Mouse (Mus musculus) hindbrain, embryonic 14.5 days (tissue): ENCODE results near the gene Ier5l. TPM values are rescaled to one million over a fixed set of nuclear protein-coding genes. Genes with fewer than 3 reads are reported as not detected.

Source experiments
- ATAC-seq: fragments of 200-750 bp; cut with Nextera tagmentation; 2 replicates; pipeline ENCODE4 v1.8.0; 2017; ENCODE audit warnings: moderate number of reproducible peaks, mild to moderate bottlenecking, moderate TSS enrichment, moderate library complexity; ENCODE audit not compliant: low FRiP score
- DNase-seq: peaks from one replicate; pipeline ENCODE4 v3.0.0-alpha.2; 2015; ENCODE audit warnings: low spot score
- H3K27ac ChIP-seq: fragments of 300-500 bp; sonication (generic); 2 replicates; pipeline ENCODE4 v1.5.1; 2014; ENCODE audit warnings: mild to moderate bottlenecking, moderate library complexity
- H3K27me3 ChIP-seq: fragments of 300-500 bp; sonication (generic); 2 replicates; pipeline ENCODE4 v1.6.1; 2014; ENCODE audit warnings: mild to moderate bottlenecking, low read length, mixed read lengths; ENCODE audit not compliant: control insufficient read depth, insufficient read depth
- H3K36me3 ChIP-seq: fragments of 300-500 bp; sonication (generic); replicated peaks from 2 replicates; pipeline ENCODE4 v1.6.1; 2014; ENCODE audit not compliant: control insufficient read depth, insufficient read depth
- H3K4me1 ChIP-seq: fragments of 300-500 bp; sonication (generic); replicated peaks from 2 replicates; pipeline ENCODE4 v1.6.1; 2014; ENCODE audit warnings: antibody characterized with exemption, low read length, mixed read lengths; ENCODE audit not compliant: control insufficient read depth, insufficient read depth
- H3K4me2 ChIP-seq: fragments of 300-500 bp; sonication (generic); replicated peaks from 2 replicates; pipeline ENCODE4 v1.6.1; 2014; ENCODE audit warnings: mild to moderate bottlenecking, moderate library complexity
- H3K4me3 ChIP-seq: fragments of 300-500 bp; sonication (generic); replicated peaks from 2 replicates; pipeline ENCODE4 v1.5.1; 2014; ENCODE audit warnings: mild to moderate bottlenecking, low read length
- H3K9ac ChIP-seq: fragments of 300-500 bp; sonication (generic); 2 replicates; pipeline ENCODE4 v1.6.1; 2014
- H3K9me3 ChIP-seq: fragments of 300-500 bp; sonication (generic); 2 replicates; pipeline ENCODE4 v1.6.1; 2016; ENCODE audit warnings: low read length; ENCODE audit not compliant: control insufficient read depth
- WGBS: fragments of 180-500 bp; shearing (Covaris S2); extraction: QIAGEN DNeasy Blood & Tissue Kit; methylation state at CpG from one replicate; pipeline ENCODE4 v1.1.7; 2014; 5-methylcytosine and 5-hydroxymethylcytosine counted together
- polyA plus RNA-seq: library from polyadenylated mRNA; unstranded; fragments of >200 nt; fragmentation: Nextera tagmentation; extraction: Ambion mirVana; gene quantifications from 2 replicates; pipeline ENCODE4 v1.2.1, GENCODE M21; 2014

Ier5l gene
- 2.4 and 2.7 TPM in 2 replicates for polyA plus RNA-seq

- peak within 1 kb of the TSS; percentile 89 for H3K4me3 ChIP-seq
- H3K9ac ChIP-seq = peak within 1 kb of the TSS; percentile 95
- H3K4me2 ChIP-seq = peak within 1 kb of the TSS; percentile 98
- peak; percentile 92 for DNase-seq
- H3K27me3 ChIP-seq = no peaks in the 10 kb centered on the region
- peak within 1 kb of the TSS; percentile 90 for H3K27ac ChIP-seq
- no peaks in the 10 kb centered on the region for H3K9me3 ChIP-seq
- WGBS = under 1% methylated on average over 28 of the region's 37 CpGs
- no peaks in the 10 kb centered on the region for H3K36me3 ChIP-seq
- peak; percentile 89 for ATAC-seq
- peaks cover 15% of the 10 kb centered on the region for H3K4me1 ChIP-seq
Observed at GRCm38 (mm10) chr2:30474039-30474438, at the start of gene Ier5l. Ier5l (minus strand) TSS chr2:30474219.

- H3K27me3 ChIP-seq = no peaks in the 10 kb centered on the region
- H3K9ac ChIP-seq = no peak overlapping the region
- H3K4me3 ChIP-seq = no peak overlapping the region
- no peaks in the 10 kb centered on the region for H3K36me3 ChIP-seq
- H3K9me3 ChIP-seq = no peaks in the 10 kb centered on the region
- no peak overlapping the region for H3K4me2 ChIP-seq
- no peaks in the 10 kb centered on the region; the same call in 1 of the 2 replicates for H3K4me1 ChIP-seq
- 74% methylated on average over 8 of the region's 8 CpGs for WGBS
- DNase-seq (no peak), ATAC-seq (no peak)
- H3K27ac ChIP-seq = no peak overlapping the region
Observed at GRCm38 (mm10) chr2:30523727-30524126, 49.7 kb upstream of the Ier5l start.

- DNase-seq (peak; percentile 30), ATAC-seq (peak; percentile 21; the same call in 1 of the 2 replicates)
- H3K27ac ChIP-seq = no peak overlapping the region
- no peaks in the 10 kb centered on the region for H3K36me3 ChIP-seq
- H3K4me2 ChIP-seq = no peak overlapping the region
- 71% methylated on average over 16 of the region's 16 CpGs for WGBS
- H3K4me3 ChIP-seq = no peak overlapping the region
- no peaks in the 10 kb centered on the region for H3K4me1 ChIP-seq
- no peak overlapping the region for H3K9ac ChIP-seq
- no peaks in the 10 kb centered on the region for H3K9me3 ChIP-seq
- no peaks in the 10 kb centered on the region for H3K27me3 ChIP-seq
Observed at GRCm38 (mm10) chr2:30510711-30511380, 36.8 kb upstream of the Ier5l start.

- no peak for ATAC-seq
- DNase-seq = no peak
- Histone ChIP-seq H3K4me3 (no peak overlapping the region), H3K36me3 (no peaks in the 10 kb centered on the region), H3K9ac (no peak overlapping the region), H3K27me3 (no peaks in the 10 kb centered on the region), H3K4me2 (no peak overlapping the region), H3K4me1 (no peaks in the 10 kb centered on the region; the same call in 1 of the 2 replicates), H3K27ac (no peak overlapping the region), H3K9me3 (no peaks in the 10 kb centered on the region)
- 67% methylated on average over 11 of the region's 11 CpGs for WGBS
Observed at GRCm38 (mm10) chr2:30507138-30507727, 33.2 kb upstream of the Ier5l start.

- Histone ChIP-seq H3K9me3 (no peaks in the 10 kb centered on the region), H3K36me3 (no peaks in the 10 kb centered on the region), H3K4me1 (no peaks in the 10 kb centered on the region; the same call in 1 of the 2 replicates), H3K4me3 (no peak overlapping the region), H3K27me3 (no peaks in the 10 kb centered on the region), H3K27ac (no peak overlapping the region), H3K4me2 (no peak overlapping the region), H3K9ac (no peak overlapping the region)
- 51% methylated on average over 23 of the region's 23 CpGs for WGBS
- DNase-seq (no peak), ATAC-seq (no peak)
Observed at GRCm38 (mm10) chr2:30503677-30504621, 29.9 kb upstream of the Ier5l start.

GRCm38 (mm10) chr2:30501701-30502100, 27.7 kb upstream of the Ier5l start:
- Histone ChIP-seq H3K27ac (no peak overlapping the region), H3K27me3 (no peaks in the 10 kb centered on the region), H3K4me3 (no peak overlapping the region), H3K4me1 (no peaks in the 10 kb centered on the region; the same call in 1 of the 2 replicates), H3K36me3 (no peaks in the 10 kb centered on the region), H3K9ac (no peak overlapping the region), H3K9me3 (no peaks in the 10 kb centered on the region), H3K4me2 (no peak overlapping the region)
- ATAC-seq (no peak), DNase-seq (no peak)
- 88% methylated on average over 7 of the region's 7 CpGs for WGBS

GRCm38 (mm10) chr2:30495909-30496861, 22.2 kb upstream of the Ier5l start:
- H3K4me1 ChIP-seq = peaks cover 6% of the 10 kb centered on the region; the same call in 1 of the 2 replicates
- no peaks in the 10 kb centered on the region for H3K9me3 ChIP-seq
- peak overlapping the region; percentile 54 for H3K4me2 ChIP-seq
- peak overlapping the region; percentile 31; the same call in 1 of the 2 replicates for H3K9ac ChIP-seq
- peak overlapping the region; percentile 22 for H3K4me3 ChIP-seq
- no peak overlapping the region for H3K27ac ChIP-seq
- H3K27me3 ChIP-seq = no peaks in the 10 kb centered on the region
- no peaks in the 10 kb centered on the region for H3K36me3 ChIP-seq
- 26% methylated on average over 22 of the region's 22 CpGs for WGBS
- ATAC-seq (peak; percentile 95), DNase-seq (peak; percentile 81)
